Mouse (Mus musculus) brain, embryonic 14.5 days (tissue): Measurements from ENCODE around the gene Hddc3.

Experiments used
- CTCF ChIP-seq: fragments of 200-500 bp; IDR thresholded peaks from 2 replicates; pipeline ENCODE4 v1.5.1; 2012; ENCODE audit warnings: inconsistent platforms, mild to moderate bottlenecking, moderate library complexity, borderline replicate concordance; ENCODE audit not compliant: insufficient read depth, insufficient read length; ENCODE audit errors: extremely low read depth
- POLR2A ChIP-seq: fragments of 200-500 bp; IDR thresholded peaks from 2 replicates; pipeline ENCODE4 v1.6.1; 2012; ENCODE audit warnings: mild to moderate bottlenecking, inconsistent platforms, borderline replicate concordance; ENCODE audit not compliant: poor library complexity, insufficient read depth, insufficient read length, severe bottlenecking; ENCODE audit errors: extremely low read depth

DNA sequence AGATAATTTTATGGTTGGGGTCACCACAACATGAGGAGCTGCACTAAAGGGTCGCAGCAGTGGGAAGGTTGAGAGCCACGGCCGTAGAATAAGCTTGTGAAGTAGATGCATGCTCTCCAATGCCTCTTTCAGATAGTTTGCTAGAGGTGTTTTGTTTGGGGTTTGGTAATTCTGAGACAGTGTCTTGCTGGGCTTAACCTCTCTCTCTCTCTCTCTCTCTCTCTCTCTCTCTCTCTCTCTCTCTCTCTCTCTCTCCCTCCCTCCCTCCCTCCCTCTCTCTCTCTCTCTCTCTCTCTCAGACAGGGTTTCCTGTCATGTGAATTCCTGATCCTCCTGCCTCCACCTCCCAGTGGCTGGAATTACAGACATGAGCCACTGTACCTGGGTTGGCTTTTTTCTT lies 31.8 kb downstream of the Hddc3 start:
- no peak for TF ChIP-seq CTCF
- TF ChIP-seq POLR2A, result no peak
